Mouse (Mus musculus) cerebellum, adult 18-20 months (tissue): ENCODE data around the gene Papss2.

Source experiments
- DNase-seq, 2 experiments: peaks; one replicate each; pipeline ENCODE4 v3.0.0; 2021

Papss2 gene

GRCm38 (mm10) chr19:32601033-32601770 is 5.6 kb downstream of the Papss2 start:
- DNase-seq = no peak

- DNase-seq = no peak
Observed at GRCm38 (mm10) chr19:32603466-32603865, 7.9 kb downstream of the Papss2 start.

GRCm38 (mm10) chr19:32604127-32604526 is 8.5 kb downstream of the Papss2 start:
- no peak for DNase-seq

GRCm38 (mm10) chr19:32604563-32605252 is 9.1 kb downstream of the Papss2 start:
- no peak for DNase-seq

GRCm38 (mm10) chr19:32606227-32606827 is 10.7 kb downstream of the Papss2 start:
- DNase-seq = no peak

GRCm38 (mm10) chr19:32607036-32607435 is 11.4 kb downstream of the Papss2 start:
- DNase-seq = no peak

GRCm38 (mm10) chr19:32611386-32612092 is 15.9 kb downstream of the Papss2 start:
- DNase-seq = no peak

GRCm38 (mm10) chr19:32614046-32614771 is 18.6 kb downstream of the Papss2 start:
- DNase-seq = no peak

- DNase-seq = no peak
Observed at GRCm38 (mm10) chr19:32614772-32615099, 19.1 kb downstream of the Papss2 start.

- no peak for DNase-seq
Observed at GRCm38 (mm10) chr19:32616646-32617045, 21.1 kb downstream of the Papss2 start.

- DNase-seq = no peak
Observed at GRCm38 (mm10) chr19:32619739-32620138, 24.1 kb downstream of the Papss2 start.

GRCm38 (mm10) chr19:32620859-32621445 is 25.4 kb downstream of the Papss2 start:
- no peak for DNase-seq

- DNase-seq = no peak
Observed at GRCm38 (mm10) chr19:32622142-32622541, 26.6 kb downstream of the Papss2 start.

- DNase-seq = no peak
Observed at GRCm38 (mm10) chr19:32626768-32627331, 31.3 kb downstream of the Papss2 start.

GRCm38 (mm10) chr19:32627631-32628030 is 32.0 kb downstream of the Papss2 start:
- DNase-seq = no peak

- DNase-seq = no peak
Observed at GRCm38 (mm10) chr19:32628572-32629132, 33.1 kb downstream of the Papss2 start.

GRCm38 (mm10) chr19:32634916-32635315 is 39.3 kb downstream of the Papss2 start:
- no peak for DNase-seq

GRCm38 (mm10) chr19:32637357-32638275 is 42.0 kb downstream of the Papss2 start:
- no peak for DNase-seq

- DNase-seq = no peak
Observed at GRCm38 (mm10) chr19:32638276-32638903, 42.8 kb downstream of the Papss2 start.

- DNase-seq = no peak
Observed at GRCm38 (mm10) chr19:32641535-32641934, 45.9 kb downstream of the Papss2 start.
